Mouse (Mus musculus): ENCODE results near the gene Gbp3.

DNA sequence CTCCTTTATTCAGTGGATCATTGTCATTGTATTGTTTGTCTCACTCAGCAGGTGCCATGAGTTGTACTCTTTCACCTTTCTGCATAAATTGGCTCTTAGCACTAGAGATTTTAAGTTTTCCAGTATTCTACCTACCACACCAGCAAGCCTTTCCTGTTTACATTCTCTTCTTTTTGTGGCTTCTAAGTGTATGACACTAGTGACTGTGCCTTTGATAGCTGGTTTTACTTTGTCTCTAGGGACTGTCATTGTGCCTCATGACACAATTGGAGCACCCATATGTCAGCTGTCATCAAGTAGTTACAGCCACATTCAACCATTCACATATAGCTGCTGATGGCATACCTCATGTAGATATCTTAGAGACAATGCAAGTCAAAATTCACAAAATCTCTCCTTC, 41.8 kb downstream of the Gbp3 start:
- TF ChIP-seq CTCF (IDR thresholded peaks at IDR 0.05; ENCODE audit: low read depth, low read length): no peak
- no peak for TF ChIP-seq GATA1 (IDR thresholded peaks at IDR 0.05; ENCODE audit: borderline replicate concordance, low read length)
